Mouse (Mus musculus) neural tube, embryonic 12.5 days (tissue): ENCODE results near the gene Topbp1. TPM values are rescaled to one million over a fixed set of nuclear protein-coding genes. Genes with fewer than 3 reads are reported as not detected.

ENCODE experiments used
- ATAC-seq: fragments of 200-750 bp; cut with Nextera tagmentation; 2 replicates; pipeline ENCODE4 v1.8.0; 2017; ENCODE audit warnings: low read depth, mild to moderate bottlenecking, moderate TSS enrichment, moderate library complexity; ENCODE audit not compliant: low FRiP score
- H3K27ac ChIP-seq: fragments of 300-500 bp; sonication (generic); 2 replicates; pipeline ENCODE4 v1.5.1; 2016
- H3K27me3 ChIP-seq: fragments of 300-500 bp; sonication (generic); replicated peaks from 2 replicates; pipeline ENCODE4 v1.6.1; 2016; ENCODE audit warnings: mild to moderate bottlenecking
- H3K36me3 ChIP-seq: fragments of 300-500 bp; sonication (generic); 2 replicates; pipeline ENCODE4 v1.6.1; 2016; ENCODE audit warnings: mild to moderate bottlenecking
- H3K4me1 ChIP-seq: fragments of 300-500 bp; sonication (generic); 2 replicates; pipeline ENCODE4 v1.6.1; 2016
- H3K4me2 ChIP-seq: fragments of 300-500 bp; sonication (generic); replicated peaks from 2 replicates; pipeline ENCODE4 v1.6.1; 2016; ENCODE audit warnings: mild to moderate bottlenecking
- H3K4me3 ChIP-seq: fragments of 300-500 bp; sonication (generic); 2 replicates; pipeline ENCODE4 v1.5.1; 2016
- H3K9ac ChIP-seq: fragments of 300-500 bp; sonication (generic); 2 replicates; pipeline ENCODE4 v1.6.1; 2016; ENCODE audit warnings: mild to moderate bottlenecking
- H3K9me3 ChIP-seq: fragments of 300-500 bp; sonication (generic); 2 replicates; pipeline ENCODE4 v1.6.1; 2016; ENCODE audit warnings: mild to moderate bottlenecking
- WGBS: fragments of 180-500 bp; shearing (Covaris S2); methylation state at CpG from one replicate; pipeline ENCODE4 v1.1.7; 2016; 5-methylcytosine and 5-hydroxymethylcytosine counted together
- polyA plus RNA-seq: library from polyadenylated mRNA; unstranded; fragments of >200 nt; fragmentation: Nextera tagmentation; extraction: Ambion mirVana; gene quantifications from 2 replicates; pipeline ENCODE4 v1.2.1, GENCODE M21; 2016

Gene Topbp1
- polyA plus RNA-seq, 1 experiment from 2014 or later = 49.1 TPM

DNA sequence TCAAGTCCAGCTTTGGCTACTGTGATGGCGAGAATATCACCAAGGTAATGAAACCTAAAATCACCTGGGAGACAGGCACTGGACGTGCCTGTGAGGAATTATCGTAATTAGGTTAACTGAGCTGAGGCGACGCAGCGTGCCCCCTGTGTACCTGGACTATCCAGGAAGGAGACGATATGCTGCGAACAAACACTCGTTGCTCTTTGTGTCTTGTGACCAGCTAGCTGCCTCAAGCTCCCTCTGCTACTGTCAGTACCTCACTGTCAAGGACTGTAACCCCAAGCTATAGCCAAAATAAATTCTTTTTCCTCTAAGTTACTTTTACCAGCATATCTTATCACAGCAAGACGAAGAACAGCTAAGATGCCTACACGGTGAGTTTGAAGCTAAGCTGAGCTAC lies 88.2 kb downstream of the Topbp1 start:
- Histone ChIP-seq H3K4me3 (no peak overlapping the region), H3K4me2 (no peak overlapping the region), H3K36me3 (no peaks in the 10 kb centered on the region), H3K27ac (no peak overlapping the region), H3K27me3 (no peaks in the 10 kb centered on the region), H3K9ac (no peak overlapping the region), H3K9me3 (no peaks in the 10 kb centered on the region), H3K4me1 (no peaks in the 10 kb centered on the region)
- no peak for ATAC-seq
- WGBS = 93% methylated on average over 11 of the region's 11 CpGs

GRCm38 (mm10) chr9:103398509-103399157 lies 93.6 kb downstream of the Topbp1 start:
- no peak overlapping the region for H3K9ac ChIP-seq
- H3K27ac ChIP-seq = no peak overlapping the region
- no peak for ATAC-seq
- H3K36me3 ChIP-seq = no peaks in the 10 kb centered on the region
- no peaks in the 10 kb centered on the region for H3K27me3 ChIP-seq
- WGBS = 61% methylated on average over 21 of the region's 21 CpGs
- no peak overlapping the region for H3K4me3 ChIP-seq
- no peaks in the 10 kb centered on the region for H3K4me1 ChIP-seq
- peaks cover 13% of the 10 kb centered on the region for H3K9me3 ChIP-seq
- H3K4me2 ChIP-seq = no peak overlapping the region

Other genes starting within 250 kb of the Topbp1 start
- 55.5 and 61.1 TPM in 2 replicates for gene Rab6b, start 193.4 kb upstream of the Topbp1 start, polyA plus RNA-seq
- gene Srprb, start 103.1 kb upstream of the Topbp1 start, polyA plus RNA-seq = 54.0 and 54.3 TPM in 2 replicates
- gene Gm20425, start 74.9 kb upstream of the Topbp1 start, polyA plus RNA-seq = 4.6 and 7.3 TPM in 2 replicates
- 25.5 and 26.3 TPM in 2 replicates for gene Trf, start 74.8 kb upstream of the Topbp1 start, polyA plus RNA-seq
- 1.9 and 2.2 TPM in 2 replicates for gene 1300017J02Rik, start 133 bp upstream of the Topbp1 start, polyA plus RNA-seq
- 78.7 and 93.5 TPM in 2 replicates for gene Cdv3, start 60.6 kb downstream of the Topbp1 start, polyA plus RNA-seq
- 0.62 and 0.83 TPM in 2 replicates for gene Bfsp2, start 175.2 kb downstream of the Topbp1 start, polyA plus RNA-seq